Mouse (Mus musculus) spleen, adult 2 months (tissue): ENCODE results near the gene 9930111J21Rik2.
"Not testable (repeated sequence)": the region's sequence is repeated elsewhere in the genome, so short reads cannot be mapped to it uniquely, and the experiment has no call there.

ENCODE experiments used
- CTCF ChIP-seq: fragments of 200-500 bp; IDR thresholded peaks from 2 replicates; pipeline ENCODE4 v1.5.1; 2011; ENCODE audit warnings: mild to moderate bottlenecking, inconsistent platforms; ENCODE audit not compliant: insufficient read depth, insufficient read length, insufficient replicate concordance; ENCODE audit errors: extremely low read depth
- POLR2A ChIP-seq: fragments of 200-500 bp; IDR thresholded peaks from 2 replicates; pipeline ENCODE4 v1.6.1; 2011; ENCODE audit warnings: low read depth, low read length, inconsistent platforms

- TF ChIP-seq CTCF, POLR2A: not testable (repeated sequence)
These were observed 59.1 kb downstream of the 9930111J21Rik2 start, which contains the start of gene Gm12185 for GRCm38 (mm10) chr11:48991740-48992520.
